Mouse (Mus musculus) heart, postnatal 0 days (tissue): ENCODE data around the gene Lrrc7.

Experiments used
- CTCF ChIP-seq: IDR thresholded peaks from 2 replicates; pipeline ENCODE4 v1.5.1; 2016; ENCODE audit warnings: antibody characterized with exemption, control low read depth, low read depth
- EP300 ChIP-seq: IDR thresholded peaks from 2 replicates; pipeline ENCODE4 v1.6.1; 2016; ENCODE audit warnings: antibody characterized with exemption, low read depth

- TF ChIP-seq EP300 (no peak), CTCF (no peak)
Observed at GRCm38 (mm10) chr3:158210657-158211056, 351.4 kb downstream of the Lrrc7 start.
